Mouse (Mus musculus) hindbrain, embryonic 16.5 days (tissue): ENCODE results near the gene Eps8. TPM values are rescaled to one million over a fixed set of nuclear protein-coding genes. Genes with fewer than 3 reads are reported as not detected.
"Not testable (repeated sequence)": the region's sequence is repeated elsewhere in the genome, so short reads cannot be mapped to it uniquely, and the experiment has no call there.

Experiments used
- ATAC-seq: fragments of 200-750 bp; cut with Nextera tagmentation; 2 replicates; pipeline ENCODE4 v1.8.0; 2017; ENCODE audit warnings: moderate TSS enrichment, moderate library complexity
- H3K27ac ChIP-seq: fragments of 300-500 bp; sonication (generic); 2 replicates; pipeline ENCODE4 v1.5.1; 2014; ENCODE audit warnings: low read depth, mild to moderate bottlenecking, control low read depth, low read length, moderate library complexity
- H3K27me3 ChIP-seq: fragments of 300-500 bp; sonication (generic); replicated peaks from 2 replicates; pipeline ENCODE4 v1.6.1; 2014; ENCODE audit warnings: low read length; ENCODE audit not compliant: control insufficient read depth, insufficient read depth
- H3K36me3 ChIP-seq: fragments of 300-500 bp; sonication (generic); 2 replicates; pipeline ENCODE4 v1.6.1; 2014; ENCODE audit warnings: mild to moderate bottlenecking, low read length, moderate library complexity, mixed read lengths; ENCODE audit not compliant: control insufficient read depth, insufficient read depth
- H3K4me1 ChIP-seq: fragments of 300-500 bp; sonication (generic); 2 replicates; pipeline ENCODE4 v1.6.1; 2014; ENCODE audit warnings: low read depth, low read length; ENCODE audit not compliant: control insufficient read depth, insufficient read depth
- H3K4me2 ChIP-seq: fragments of 300-500 bp; sonication (generic); 2 replicates; pipeline ENCODE4 v1.6.1; 2014; ENCODE audit warnings: mild to moderate bottlenecking, low read length, control low read depth, moderate library complexity
- H3K4me3 ChIP-seq: fragments of 300-500 bp; sonication (generic); 2 replicates; pipeline ENCODE4 v1.5.1; 2014; ENCODE audit warnings: mild to moderate bottlenecking, low read length, control low read depth, moderate library complexity
- H3K9ac ChIP-seq: fragments of 300-500 bp; sonication (generic); 2 replicates; pipeline ENCODE4 v1.6.1; 2014; ENCODE audit warnings: low read depth, mild to moderate bottlenecking, control low read depth, low read length, moderate library complexity
- H3K9me3 ChIP-seq: fragments of 300-500 bp; sonication (generic); 2 replicates; pipeline ENCODE4 v1.6.1; 2014; ENCODE audit warnings: mild to moderate bottlenecking, low read length, moderate library complexity; ENCODE audit not compliant: control insufficient read depth
- WGBS: fragments of 180-500 bp; shearing (Covaris S2); extraction: QIAGEN DNeasy Blood & Tissue Kit; methylation state at CpG from one replicate; pipeline ENCODE4 v1.1.7; 2014; 5-methylcytosine and 5-hydroxymethylcytosine counted together
- polyA plus RNA-seq: library from polyadenylated mRNA; unstranded; fragments of >200 nt; fragmentation: Nextera tagmentation; extraction: Ambion mirVana; gene quantifications from 2 replicates; pipeline ENCODE4 v1.2.1, GENCODE M21; 2015

Gene Eps8
- polyA plus RNA-seq, 1 experiment from 2014 or later = 33.7 TPM

GRCm38 (mm10) chr6:137494801-137495200, 159.9 kb downstream of the Eps8 start:
- Histone ChIP-seq H3K4me3 (no peak overlapping the region), H3K27me3 (no peaks in the 10 kb centered on the region), H3K4me1 (no peaks in the 10 kb centered on the region), H3K9ac (no peak overlapping the region), H3K27ac (no peak overlapping the region), H3K36me3 (no peaks in the 10 kb centered on the region), H3K4me2 (no peak overlapping the region), H3K9me3 (no peaks in the 10 kb centered on the region)
- no peak for ATAC-seq
- 53% methylated on average over 1 of the region's 1 CpGs for WGBS

- H3K4me3 ChIP-seq = no peak overlapping the region
- no peak overlapping the region for H3K4me2 ChIP-seq
- H3K36me3 ChIP-seq = 0 out of 2 replicates have a peak, but pooled peaks cover 2% of the 10 kb centered on the region
- no peak overlapping the region for H3K9ac ChIP-seq
- no peaks in the 10 kb centered on the region for H3K9me3 ChIP-seq
- no peaks in the 10 kb centered on the region for H3K27me3 ChIP-seq
- no peak for ATAC-seq
- no peaks in the 10 kb centered on the region for H3K4me1 ChIP-seq
- no peak overlapping the region for H3K27ac ChIP-seq
Observed at GRCm38 (mm10) chr6:137494136-137494475, 160.6 kb downstream of the Eps8 start.

- Histone ChIP-seq H3K9me3 (no peaks in the 10 kb centered on the region), H3K4me1 (no peaks in the 10 kb centered on the region), H3K27ac (no peak overlapping the region), H3K9ac (no peak overlapping the region), H3K4me3 (no peak overlapping the region), H3K36me3 (0 out of 2 replicates have a peak, but pooled peaks cover 2% of the 10 kb centered on the region), H3K27me3 (no peaks in the 10 kb centered on the region), H3K4me2 (no peak overlapping the region)
- WGBS = 82% methylated on average over 17 of the region's 17 CpGs
- ATAC-seq = no peak
Observed at GRCm38 (mm10) chr6:137493211-137494135, 161.2 kb downstream of the Eps8 start.

DNA sequence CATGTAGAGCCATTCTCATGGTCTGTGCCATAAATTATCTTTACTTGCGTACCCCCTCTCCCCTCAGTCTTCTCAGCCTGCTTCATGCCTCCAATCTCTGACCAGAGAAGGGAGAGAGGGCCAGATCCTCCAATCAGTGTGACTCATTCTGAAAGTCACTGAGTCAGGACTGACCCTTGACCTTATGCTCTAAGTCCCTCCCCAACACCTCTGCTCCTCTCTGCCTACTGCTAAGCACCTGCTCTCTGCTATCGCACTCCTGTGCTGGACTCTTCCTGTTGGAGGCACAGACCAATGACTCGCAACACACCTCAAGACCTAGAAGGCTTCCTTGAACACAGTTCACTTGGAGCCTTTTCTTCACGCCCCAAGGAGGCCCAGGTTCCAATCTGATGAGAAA, 162.1 kb downstream of the Eps8 start:
- Histone ChIP-seq H3K4me2 (no peak overlapping the region), H3K9me3 (no peaks in the 10 kb centered on the region), H3K4me1 (no peaks in the 10 kb centered on the region), H3K27me3 (no peaks in the 10 kb centered on the region), H3K27ac (no peak overlapping the region), H3K4me3 (no peak overlapping the region), H3K9ac (no peak overlapping the region), H3K36me3 (0 out of 2 replicates have a peak, but pooled peaks cover 2% of the 10 kb centered on the region)
- ATAC-seq = no peak
- 91% methylated on average over 4 of the region's 4 CpGs for WGBS

GRCm38 (mm10) chr6:137491659-137492058, 163.0 kb downstream of the Eps8 start:
- no peak overlapping the region for H3K27ac ChIP-seq
- no peaks in the 10 kb centered on the region for H3K27me3 ChIP-seq
- WGBS = 76% methylated on average over 2 of the region's 2 CpGs
- no peak overlapping the region for H3K4me3 ChIP-seq
- H3K4me1 ChIP-seq = no peaks in the 10 kb centered on the region
- no peak overlapping the region for H3K9ac ChIP-seq
- no peak for ATAC-seq
- H3K36me3 ChIP-seq = 0 out of 2 replicates have a peak, but pooled peaks cover 2% of the 10 kb centered on the region
- H3K9me3 ChIP-seq = no peaks in the 10 kb centered on the region
- H3K4me2 ChIP-seq = no peak overlapping the region

- no peak overlapping the region for H3K27ac ChIP-seq
- WGBS = 92% methylated on average over 14 of the region's 14 CpGs
- no peak overlapping the region for H3K9ac ChIP-seq
- H3K36me3 ChIP-seq = 0 out of 2 replicates have a peak, but pooled peaks cover 2% of the 10 kb centered on the region
- no peaks in the 10 kb centered on the region for H3K9me3 ChIP-seq
- no peaks in the 10 kb centered on the region for H3K27me3 ChIP-seq
- H3K4me2 ChIP-seq = no peak overlapping the region
- no peaks in the 10 kb centered on the region for H3K4me1 ChIP-seq
- no peak overlapping the region for H3K4me3 ChIP-seq
- no peak for ATAC-seq
Observed at GRCm38 (mm10) chr6:137490115-137490514, 164.6 kb downstream of the Eps8 start.

- Histone ChIP-seq H3K4me3 (no peak overlapping the region), H3K27ac (no peak overlapping the region), H3K4me1 (no peaks in the 10 kb centered on the region), H3K36me3 (peaks cover 6% of the 10 kb centered on the region; the same call in 1 of the 2 replicates), H3K9ac (no peak overlapping the region), H3K27me3 (no peaks in the 10 kb centered on the region), H3K4me2 (no peak overlapping the region), H3K9me3 (no peaks in the 10 kb centered on the region)
- WGBS = 62% methylated on average over 6 of the region's 6 CpGs
- no peak for ATAC-seq
Observed at GRCm38 (mm10) chr6:137487443-137487842, 167.2 kb downstream of the Eps8 start.

- no peak overlapping the region for H3K4me3 ChIP-seq
- H3K27ac ChIP-seq = no peak overlapping the region
- ATAC-seq = no peak
- WGBS = 73% methylated on average over 7 of the region's 7 CpGs
- no peak overlapping the region for H3K4me2 ChIP-seq
- no peaks in the 10 kb centered on the region for H3K9me3 ChIP-seq
- no peaks in the 10 kb centered on the region for H3K27me3 ChIP-seq
- no peak overlapping the region for H3K9ac ChIP-seq
- H3K4me1 ChIP-seq = no peaks in the 10 kb centered on the region
- peaks cover 4% of the 10 kb centered on the region; the same call in 1 of the 2 replicates for H3K36me3 ChIP-seq
Observed at GRCm38 (mm10) chr6:137482891-137483290, 171.8 kb downstream of the Eps8 start.

DNA sequence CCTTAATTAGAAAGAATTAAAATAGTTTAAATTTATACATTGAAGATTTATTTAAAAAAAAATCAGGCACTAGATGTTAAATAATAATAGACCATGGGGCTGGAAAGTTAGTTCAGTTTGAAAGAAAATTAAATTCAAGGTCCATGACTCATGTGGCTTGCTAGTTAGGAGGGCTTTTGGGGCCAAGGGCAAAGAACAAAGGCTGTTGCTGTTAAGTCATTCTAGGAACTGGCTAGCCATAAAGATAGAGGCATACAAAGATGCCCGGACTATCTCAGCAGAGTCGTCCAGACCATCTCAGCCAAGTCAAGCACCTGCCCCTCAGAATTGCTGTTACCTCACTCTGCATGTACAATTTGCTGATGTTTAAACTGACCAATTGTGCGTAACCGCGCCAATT, 179.0 kb downstream of the Eps8 start:
- not testable (repeated sequence) for H3K4me2 ChIP-seq, H3K9me3 ChIP-seq, H3K9ac ChIP-seq, H3K27me3 ChIP-seq, H3K4me3 ChIP-seq, H3K27ac ChIP-seq, H3K36me3 ChIP-seq, ATAC-seq
- H3K4me1 ChIP-seq = peaks cover 12% of the 10 kb centered on the region
- WGBS = 96% methylated on average over 5 of the region's 5 CpGs
